Mouse (Mus musculus) liver, embryonic 14.5 days (tissue): ENCODE measurements around the gene Pacs2.

ENCODE experiments used
- CTCF ChIP-seq: IDR thresholded peaks from 2 replicates; pipeline ENCODE4 v1.5.1; 2016; ENCODE audit warnings: antibody characterized with exemption, low read depth, control low read depth
- EP300 ChIP-seq: IDR thresholded peaks from 2 replicates; pipeline ENCODE4 v1.6.1; 2016; ENCODE audit warnings: antibody characterized with exemption, low read depth

DNA sequence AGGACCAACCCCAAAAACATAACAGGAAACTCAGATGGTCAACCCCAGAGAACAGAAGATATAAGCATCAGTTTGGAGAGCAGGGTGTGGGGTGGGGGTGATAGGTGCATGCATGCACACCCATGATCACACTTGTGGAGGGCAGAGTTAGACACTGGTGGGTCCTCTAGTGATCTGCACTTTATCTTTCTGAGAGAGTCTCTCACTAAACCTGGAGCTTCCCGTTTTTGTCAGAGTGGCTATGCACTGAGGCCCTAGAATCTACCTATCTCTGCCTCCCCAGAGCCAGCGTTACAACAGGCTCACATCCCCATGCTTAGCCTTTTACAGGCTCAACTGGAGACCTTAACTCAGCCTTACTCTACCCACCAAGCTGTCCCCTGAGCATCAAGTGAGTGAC, 22.9 kb upstream of the Pacs2 start:
- no peak for TF ChIP-seq CTCF
- TF ChIP-seq EP300 = no peak
